Mouse (Mus musculus) urinary bladder, postnatal 0 days (tissue): ENCODE data around the gene Calr3. TPM values are rescaled to one million over a fixed set of nuclear protein-coding genes. Genes with fewer than 3 reads are reported as not detected.

ENCODE experiments used
- microRNA-seq: library from miRNA; unstranded; fragments of <30 nt; microRNA quantifications from one replicate; pipeline ENCODE4, GENCODE M21; 2016
- polyA plus RNA-seq: library from polyadenylated mRNA; unstranded; fragments of >200 nt; fragmentation: Nextera tagmentation; extraction: Ambion mirVana; gene quantifications from 2 replicates; pipeline ENCODE4 v1.2.1, GENCODE M21; 2015

The Calr3 gene
- 0.56 and 0.84 TPM in 2 replicates for polyA plus RNA-seq

DNA sequence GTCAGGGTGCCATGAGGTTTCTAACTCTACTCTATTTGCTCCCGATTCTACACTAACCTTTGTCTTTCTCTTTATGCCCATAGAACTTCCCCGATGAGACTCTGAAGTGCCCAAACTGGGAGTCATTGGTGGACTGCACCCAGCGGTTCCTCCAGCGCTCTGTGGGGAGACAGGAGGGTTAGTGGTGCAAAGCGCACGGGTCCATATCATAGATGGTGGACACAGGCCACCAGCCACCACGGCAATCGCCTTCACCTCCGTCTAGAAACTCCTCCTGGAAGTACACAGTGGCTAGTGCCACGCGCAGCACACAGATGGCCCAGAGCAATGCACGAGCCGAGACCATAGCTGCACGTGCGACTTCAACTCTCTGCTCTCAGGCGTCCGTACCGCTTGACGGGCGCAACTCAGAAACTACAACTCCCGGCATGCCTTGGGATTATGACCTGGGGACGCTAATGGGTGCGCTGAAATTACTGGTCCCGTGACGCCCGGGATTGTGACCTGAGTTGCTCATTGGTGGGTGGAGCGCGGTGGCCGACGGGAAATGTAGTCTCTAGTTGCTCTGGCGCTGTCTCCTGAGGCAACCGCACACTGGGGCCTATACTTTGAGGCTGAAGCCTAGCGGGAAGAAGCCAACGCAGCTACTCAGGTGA is at the start of gene Calr3, which contains the start of gene 1700030K09Rik:
Gene Calr3, minus strand, starts transcription at position 533 of the 656 bp plus-strand sequence.
Gene 1700030K09Rik, plus strand, starts transcription at position 543 of the 656 bp plus-strand sequence.

DNA sequence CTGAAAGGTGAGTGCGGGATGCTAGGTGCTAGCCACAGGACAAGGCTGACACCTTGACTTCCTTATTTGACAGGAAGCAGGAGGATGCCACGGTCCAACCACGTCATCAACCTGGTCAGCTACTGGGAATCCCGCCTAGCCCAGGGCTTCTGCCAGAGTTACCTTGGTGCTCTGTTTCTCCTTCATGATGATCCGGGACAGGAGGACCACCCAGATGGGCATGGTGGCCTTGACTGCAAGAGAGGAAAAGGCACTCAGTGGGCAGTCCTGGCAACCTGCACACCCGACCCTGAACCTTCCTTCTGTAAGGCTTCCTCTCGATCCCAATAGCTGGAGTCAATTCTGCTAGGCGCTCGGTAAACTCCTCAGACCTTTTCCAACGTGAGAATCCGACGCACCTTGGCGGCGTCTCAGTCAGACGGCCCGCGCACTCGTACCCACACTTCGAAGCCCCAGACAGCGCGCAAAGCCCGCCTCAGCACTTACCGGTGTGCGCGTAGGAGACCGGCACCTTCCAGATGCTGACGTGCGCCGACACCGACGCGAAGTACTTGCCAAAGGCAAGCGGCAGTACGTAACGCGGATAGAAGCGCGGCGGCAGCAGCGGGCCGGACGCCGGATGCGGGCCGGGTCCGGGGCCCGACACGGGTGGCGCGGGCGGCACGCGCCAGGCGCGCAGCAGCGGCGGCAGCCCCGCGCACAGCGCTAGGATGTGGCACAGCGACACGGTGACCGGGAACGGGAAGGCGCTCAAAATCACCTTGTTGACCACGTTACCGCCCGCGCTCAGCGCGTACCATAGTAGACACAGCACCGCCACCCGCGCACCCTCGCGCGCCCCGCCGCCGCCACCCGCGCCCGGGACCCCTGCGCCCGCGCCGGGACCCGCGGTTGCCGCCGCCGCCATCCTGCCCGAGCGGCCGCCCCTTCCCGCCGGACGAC is 48.3 kb upstream of the Calr3 start, which contains the start of gene Slc35e1:
Gene Slc35e1, minus strand, starts transcription at position 935 of the 942 bp plus-strand sequence.

DNA sequence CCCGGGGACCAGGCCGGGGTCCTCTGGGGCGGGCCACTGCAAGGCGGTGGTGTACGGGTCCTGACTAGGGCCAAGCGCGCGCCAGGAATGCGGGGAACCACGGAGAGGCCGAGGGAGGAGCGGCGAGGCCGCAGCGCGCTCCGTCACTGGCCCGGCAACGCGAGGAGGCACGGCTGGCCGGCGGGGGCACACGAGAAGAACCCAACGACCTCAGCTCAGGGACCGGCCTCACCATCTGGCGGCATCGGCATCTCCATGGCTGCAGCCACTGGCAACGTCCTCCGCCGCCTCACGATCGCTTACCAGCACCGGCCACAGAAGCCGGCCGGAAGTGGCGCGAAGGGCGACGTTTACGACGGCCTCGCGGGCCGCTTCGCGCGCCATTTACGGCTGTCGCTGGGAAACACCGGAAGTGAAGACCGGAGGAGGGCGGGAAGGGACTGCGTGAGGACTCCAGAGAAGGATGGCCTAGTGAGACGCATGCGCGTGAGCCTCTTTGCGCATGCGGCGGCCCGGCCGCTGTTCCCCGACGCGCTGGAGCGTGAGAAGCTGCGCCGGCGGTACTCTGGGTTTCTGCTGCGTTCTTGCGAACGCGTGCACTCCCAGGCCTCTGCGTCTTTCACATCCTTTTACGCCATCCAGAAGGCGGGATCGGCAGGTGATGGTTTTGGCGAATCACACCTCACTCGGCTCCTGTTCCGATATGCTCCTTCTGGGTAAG is 31.3 kb upstream of the Calr3 start, which contains the start of gene Cherp:
Gene Cherp, minus strand, starts transcription at position 401 of the 721 bp plus-strand sequence.

DNA sequence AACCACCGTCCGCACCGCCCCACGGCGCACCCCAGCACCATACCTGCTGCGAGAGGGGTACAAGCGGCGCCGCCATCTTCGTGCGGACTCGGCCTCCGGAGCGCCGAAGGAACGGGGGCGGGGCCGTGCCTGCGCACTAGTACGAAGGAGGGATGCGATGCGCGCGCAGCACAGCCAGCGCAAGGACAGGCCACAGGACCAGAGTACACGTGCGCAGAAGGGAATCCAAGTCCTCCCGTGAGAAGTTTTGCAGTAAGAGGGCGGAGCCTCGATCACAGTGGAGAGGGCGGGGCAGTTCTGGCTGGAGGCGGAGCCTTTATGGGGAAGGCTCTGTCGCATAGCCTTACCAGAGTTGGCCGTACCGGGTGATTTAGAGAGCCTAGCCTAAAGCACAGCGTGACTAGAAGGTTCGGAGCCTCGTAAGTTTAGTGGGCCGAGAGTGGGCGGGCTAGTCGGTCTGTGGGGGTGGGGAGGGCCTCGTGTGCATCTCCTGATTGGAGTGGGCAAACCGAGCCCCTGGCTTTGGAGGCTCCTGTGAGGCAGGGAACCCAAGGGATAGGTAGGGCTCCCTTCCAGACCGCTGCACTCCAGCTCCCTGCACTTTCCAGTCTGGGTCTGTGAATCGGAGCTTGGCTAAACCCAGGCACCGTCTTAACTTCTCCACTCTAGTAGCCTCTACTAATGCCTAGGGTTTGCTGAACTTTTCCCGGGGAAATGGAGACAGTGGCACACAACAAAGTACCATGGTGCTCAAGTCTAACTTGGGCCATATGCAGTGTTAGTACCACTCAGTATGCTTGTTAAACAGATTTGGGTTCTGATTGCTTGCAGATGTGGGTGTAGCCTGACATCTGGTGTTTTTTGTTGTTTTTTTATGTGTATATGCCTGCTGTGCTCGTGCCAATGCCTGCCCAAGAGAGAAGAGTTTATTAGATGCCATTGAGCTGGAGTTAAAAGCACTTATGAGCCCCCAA is 22.0 kb downstream of the Calr3 start, which contains the start of gene Eps15l1:
Gene Eps15l1, minus strand, starts transcription at position 99 of the 974 bp plus-strand sequence.

Small RNAs within 50 kb of the gene (microRNA-seq; reads per million reads assigned to microRNA genes)
- gene Mir7068, result 1.9 reads per million

Other genes with a start within 250 kb of the Calr3 start
- gene Cib3, start 231.0 kb downstream of the Calr3 start, polyA plus RNA-seq, result not detected in 2 replicates
- gene Gm11034, start 230.2 kb downstream of the Calr3 start, polyA plus RNA-seq, result not detected in 2 replicates
- 55.5 and 56.7 TPM in 2 replicates for gene Fam32a, start 224.1 kb downstream of the Calr3 start, polyA plus RNA-seq
- 67.9 and 72.6 TPM in 2 replicates for gene Ap1m1, start 203.9 kb downstream of the Calr3 start, polyA plus RNA-seq
- 7.1 and 7.8 TPM in 2 replicates for gene Gm10282, start 138.6 kb downstream of the Calr3 start, polyA plus RNA-seq
- gene Klf2, start 124.8 kb downstream of the Calr3 start, polyA plus RNA-seq, result 22.9 and 33.7 TPM in 2 replicates
- 23.0 and 24.0 TPM in 2 replicates for gene Eps15l1, start 22.4 kb downstream of the Calr3 start, polyA plus RNA-seq
- gene 1700030K09Rik, start within 50 bp of the Calr3 start, polyA plus RNA-seq, result 5.2 and 5.7 TPM in 2 replicates
- 23.1 and 30.9 TPM in 2 replicates for gene Cherp, start 31.4 kb upstream of the Calr3 start, polyA plus RNA-seq
- gene Slc35e1, start 48.7 kb upstream of the Calr3 start, polyA plus RNA-seq, result 10.9 and 13.0 TPM in 2 replicates
- 7.3 and 8.1 TPM in 2 replicates for gene Med26, start 104.4 kb upstream of the Calr3 start, polyA plus RNA-seq
- gene Smim7, start 127.2 kb upstream of the Calr3 start, polyA plus RNA-seq, result 93.2 and 99.9 TPM in 2 replicates
- 71.1 and 74.7 TPM in 2 replicates for gene Tmem38a, start 128.2 kb upstream of the Calr3 start, polyA plus RNA-seq
- 0.11 and 0.17 TPM in 2 replicates for gene Nwd1, start 202.8 kb upstream of the Calr3 start, polyA plus RNA-seq